Mouse (Mus musculus) intestine, postnatal 0 days (tissue): ENCODE results near the gene Folr1. TPM values are rescaled to one million over a fixed set of nuclear protein-coding genes. Genes with fewer than 3 reads are reported as not detected.

Experiments
- ATAC-seq: fragments of 200-750 bp; cut with Nextera tagmentation; 2 replicates; pipeline ENCODE4 v1.8.0; 2017; ENCODE audit warnings: mild to moderate bottlenecking, moderate TSS enrichment, moderate library complexity
- H3K27ac ChIP-seq: fragments of 300-500 bp; sonication (generic); 2 replicates; pipeline ENCODE4 v1.5.1; 2014; ENCODE audit warnings: mild to moderate bottlenecking, low read depth, low read length, moderate library complexity
- H3K27me3 ChIP-seq: fragments of 300-500 bp; sonication (generic); replicated peaks from 2 replicates; pipeline ENCODE4 v1.6.1; 2014; ENCODE audit warnings: low read length, mixed read lengths; ENCODE audit not compliant: control insufficient read depth, insufficient read depth
- H3K36me3 ChIP-seq: fragments of 300-500 bp; sonication (generic); 2 replicates; pipeline ENCODE4 v1.6.1; 2014; ENCODE audit warnings: mild to moderate bottlenecking, moderate library complexity; ENCODE audit not compliant: control insufficient read depth, insufficient read depth
- H3K4me1 ChIP-seq: fragments of 300-500 bp; sonication (generic); replicated peaks from 2 replicates; pipeline ENCODE4 v1.6.1; 2014; ENCODE audit warnings: antibody characterized with exemption, low read length, mixed read lengths; ENCODE audit not compliant: control insufficient read depth, insufficient read depth
- H3K4me2 ChIP-seq: fragments of 300-500 bp; sonication (generic); replicated peaks from 2 replicates; pipeline ENCODE4 v1.6.1; 2014; ENCODE audit warnings: low read depth, mild to moderate bottlenecking, moderate library complexity
- H3K4me3 ChIP-seq: fragments of 300-500 bp; sonication (generic); 2 replicates; pipeline ENCODE4 v1.5.1; 2014; ENCODE audit warnings: low read depth, low read length
- H3K9ac ChIP-seq: fragments of 300-500 bp; sonication (generic); 2 replicates; pipeline ENCODE4 v1.6.1; 2014; ENCODE audit warnings: mild to moderate bottlenecking, low read depth, low read length
- H3K9me3 ChIP-seq: fragments of 300-500 bp; sonication (generic); 2 replicates; pipeline ENCODE4 v1.6.1; 2016; ENCODE audit warnings: mixed run types; ENCODE audit not compliant: control insufficient read depth
- CTCF ChIP-seq: sonication (generic); IDR thresholded peaks from 2 replicates; pipeline ENCODE4 v1.5.1; 2016; ENCODE audit warnings: low read depth, mild to moderate bottlenecking, control low read depth, antibody characterized with exemption, moderate library complexity
- WGBS: fragments of 180-500 bp; shearing (Covaris S2); extraction: QIAGEN DNeasy Blood & Tissue Kit; methylation state at CpG from one replicate; pipeline ENCODE4 v1.1.7; 2014; 5-methylcytosine and 5-hydroxymethylcytosine counted together
- polyA plus RNA-seq: library from polyadenylated mRNA; unstranded; fragments of >200 nt; fragmentation: Nextera tagmentation; extraction: Ambion mirVana; gene quantifications from 2 replicates; pipeline ENCODE4 v1.2.1, GENCODE M21; 2015

The Folr1 gene
- polyA plus RNA-seq, 1 experiment from 2014 or later, result 521 TPM

DNA sequence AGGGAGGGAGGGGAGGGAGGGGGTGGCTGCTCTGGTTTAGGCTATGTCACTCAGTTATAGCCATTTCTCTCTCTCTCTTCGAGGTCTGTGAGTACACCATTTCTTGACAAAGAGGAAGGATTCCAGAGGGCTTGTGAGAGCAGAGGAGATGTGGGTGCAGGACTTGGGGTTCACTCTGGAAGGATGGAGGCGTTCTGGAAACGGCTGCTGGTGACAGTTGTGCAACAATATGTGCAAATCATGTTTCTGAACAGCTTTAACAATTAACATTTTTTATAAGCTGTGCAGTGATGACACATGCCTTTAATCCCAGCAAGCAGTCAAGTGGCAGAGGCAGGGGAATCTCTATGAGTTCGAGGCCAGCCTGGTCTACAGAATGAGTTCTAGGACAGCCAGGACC lies 10.3 kb upstream of the Folr1 start:
- Histone ChIP-seq H3K9ac (no peak overlapping the region), H3K9me3 (no peaks in the 10 kb centered on the region), H3K4me2 (no peak overlapping the region), H3K4me1 (no peaks in the 10 kb centered on the region), H3K27me3 (no peaks in the 10 kb centered on the region), H3K4me3 (no peak overlapping the region), H3K36me3 (no peaks in the 10 kb centered on the region), H3K27ac (no peak overlapping the region)
- TF ChIP-seq CTCF, result no peak
- no peak for ATAC-seq
- 73% methylated on average over 4 of the region's 4 CpGs for WGBS

DNA sequence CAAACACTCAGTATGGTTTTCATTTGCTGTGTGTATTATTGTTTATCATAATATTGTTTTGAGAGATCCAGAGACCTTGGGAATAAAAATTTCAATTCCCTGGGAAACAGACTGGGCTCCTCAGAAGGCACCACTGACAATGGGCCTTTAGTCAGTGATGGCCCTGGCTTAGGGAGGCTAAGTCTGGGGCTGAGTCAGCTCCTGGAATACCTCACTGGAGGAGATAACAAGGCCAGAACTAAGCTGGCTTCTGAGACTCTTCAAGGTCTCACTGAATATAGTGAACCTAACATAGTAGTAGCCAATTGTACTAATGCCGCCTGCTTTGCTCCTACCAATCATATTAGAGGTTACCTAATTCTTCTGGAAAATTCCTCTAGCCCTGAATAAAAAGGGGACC lies 5.4 kb upstream of the Folr1 start:
- no peak for TF ChIP-seq CTCF
- Histone ChIP-seq H3K9me3 (no peaks in the 10 kb centered on the region), H3K9ac (no peak overlapping the region), H3K4me2 (no peak overlapping the region), H3K36me3 (no peaks in the 10 kb centered on the region), H3K27ac (no peak overlapping the region), H3K27me3 (no peaks in the 10 kb centered on the region), H3K4me1 (no peaks in the 10 kb centered on the region), H3K4me3 (no peak overlapping the region)
- no peak for ATAC-seq
- 84% methylated on average over 1 of the region's 1 CpGs for WGBS

GRCm38 (mm10) chr7:101871296-101871695 lies 708 bp upstream of the Folr1 start:
- H3K4me2 ChIP-seq, result peak overlapping the region; percentile 64
- TF ChIP-seq CTCF, result peak; percentile 34; the same call in 1 of the 2 replicates
- WGBS, result 43% methylated on average over 3 of the region's 3 CpGs
- no peaks in the 10 kb centered on the region for H3K36me3 ChIP-seq
- peak overlapping the region; percentile 63 for H3K27ac ChIP-seq
- ATAC-seq, result peak; percentile 11; the same call in 1 of the 2 replicates
- H3K9ac ChIP-seq, result no peak overlapping the region
- H3K4me3 ChIP-seq, result no peak overlapping the region
- no peaks in the 10 kb centered on the region for H3K4me1 ChIP-seq
- H3K9me3 ChIP-seq, result no peaks in the 10 kb centered on the region
- H3K27me3 ChIP-seq, result no peaks in the 10 kb centered on the region

- ATAC-seq, result no peak
- Histone ChIP-seq H3K4me1 (no peaks in the 10 kb centered on the region), H3K36me3 (no peaks in the 10 kb centered on the region), H3K9me3 (no peaks in the 10 kb centered on the region), H3K27ac (no peak overlapping the region), H3K9ac (no peak overlapping the region), H3K4me2 (peak overlapping the region; percentile 64), H3K4me3 (peak overlapping the region; percentile 42), H3K27me3 (no peaks in the 10 kb centered on the region)
- 37% methylated on average over 7 of the region's 7 CpGs for WGBS
- no peak for TF ChIP-seq CTCF
These were observed 1.5 kb downstream of the Folr1 start for GRCm38 (mm10) chr7:101869163-101869500.

DNA sequence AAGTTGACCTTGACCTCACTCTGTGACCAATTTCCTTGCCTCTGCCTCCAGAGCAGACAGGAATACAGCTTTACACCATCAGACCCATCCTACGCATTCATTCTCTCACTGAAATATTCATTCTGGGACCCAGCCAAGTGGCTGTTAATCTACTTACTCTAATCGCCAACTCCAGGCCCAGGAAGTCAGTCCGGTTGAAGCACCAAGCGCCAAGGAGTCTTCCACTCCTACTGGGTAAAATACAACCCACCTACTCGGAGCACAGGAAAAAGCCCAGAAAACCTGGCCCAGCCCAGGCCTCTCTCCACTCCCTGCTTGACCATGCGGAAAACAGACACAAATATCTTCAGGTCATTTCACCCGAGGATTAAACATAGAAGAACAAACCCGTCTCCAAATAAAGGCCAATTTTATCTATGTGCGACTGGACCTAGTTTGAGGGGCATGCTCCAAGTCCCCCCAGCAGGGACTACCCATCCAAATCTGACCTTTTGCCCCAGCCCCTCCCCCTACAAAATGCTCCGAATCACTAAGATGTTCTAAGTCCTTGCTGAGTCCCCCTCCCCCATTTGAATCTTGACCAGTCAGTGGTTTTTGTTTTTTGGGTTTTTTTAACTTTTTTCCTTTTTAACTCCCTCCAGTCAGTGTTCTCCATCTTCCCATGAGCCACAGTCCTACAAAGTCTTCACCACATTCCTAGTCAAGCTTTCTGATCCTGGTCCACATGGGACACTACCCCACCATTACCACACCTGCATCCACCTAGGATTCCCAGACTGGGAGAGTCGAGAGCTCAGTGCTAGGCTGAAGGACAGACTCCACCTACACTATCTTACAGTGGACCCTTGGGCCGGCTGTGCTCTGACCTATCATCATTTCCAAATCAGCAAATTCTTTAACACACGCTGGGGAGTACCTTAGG lies 2.1 kb downstream of the Folr1 start:
- H3K4me3 ChIP-seq, result peak overlapping the region; percentile 42; the same call in 1 of the 2 replicates
- no peaks in the 10 kb centered on the region for H3K4me1 ChIP-seq
- no peak overlapping the region; the same call in 1 of the 2 replicates for H3K27ac ChIP-seq
- no peaks in the 10 kb centered on the region for H3K9me3 ChIP-seq
- 62% methylated on average over 13 of the region's 13 CpGs for WGBS
- TF ChIP-seq CTCF, result no peak
- no peak overlapping the region for H3K9ac ChIP-seq
- peak overlapping the region; percentile 64 for H3K4me2 ChIP-seq
- no peak for ATAC-seq
- H3K36me3 ChIP-seq, result peaks cover 4% of the 10 kb centered on the region; the same call in 1 of the 2 replicates
- H3K27me3 ChIP-seq, result no peaks in the 10 kb centered on the region

GRCm38 (mm10) chr7:101867482-101867881 lies 3.1 kb downstream of the Folr1 start:
- Histone ChIP-seq H3K27me3 (no peaks in the 10 kb centered on the region), H3K4me2 (no peak overlapping the region), H3K9me3 (no peaks in the 10 kb centered on the region), H3K4me1 (no peaks in the 10 kb centered on the region), H3K4me3 (no peak overlapping the region), H3K9ac (no peak overlapping the region), H3K27ac (no peak overlapping the region), H3K36me3 (peaks cover 4% of the 10 kb centered on the region; the same call in 1 of the 2 replicates)
- WGBS, result over 99% methylated on average over 4 of the region's 4 CpGs
- no peak for ATAC-seq
- no peak for TF ChIP-seq CTCF
